Mouse (Mus musculus) macrophage (primary cell): ENCODE results near the gene Zbtb34. TPM values are rescaled to one million over a fixed set of nuclear protein-coding genes. Genes with fewer than 3 reads are reported as not detected.

Experiments used
- H3K27ac ChIP-seq: fragments of 350-480 bp; formaldehyde crosslinking; 2 replicates; pipeline ENCODE4 v1.9.0; 2021
- H3K36me3 ChIP-seq: fragments of 350-480 bp; formaldehyde crosslinking; 2 replicates; pipeline ENCODE4 v1.9.0; 2021; ENCODE audit errors: inconsistent target
- H3K4me3 ChIP-seq: fragments of 350-480 bp; formaldehyde crosslinking; 2 replicates; pipeline ENCODE4 v1.9.0; 2021; ENCODE audit errors: inconsistent target
- H3K79me2 ChIP-seq: fragments of 350-480 bp; formaldehyde crosslinking; 2 replicates; pipeline ENCODE4 v1.9.0; 2021; ENCODE audit errors: inconsistent target
- WGBS: methylation state at CpG from one replicate; pipeline ENCODE4 v1.1.7; 2026; ENCODE audit warnings: inconsistent platforms; ENCODE audit not compliant: missing documents; 5-methylcytosine and 5-hydroxymethylcytosine counted together
- polyA plus RNA-seq: library from polyadenylated mRNA; stranded (reverse); fragments of 250-400 nt; gene quantifications from 3 replicates; pipeline ENCODE4 v1.2.4, GENCODE M21; 2018; ENCODE audit warnings: inconsistent platforms

The Zbtb34 gene
- polyA plus RNA-seq, 1 experiment from 2014 or later, result 11.3 TPM

DNA sequence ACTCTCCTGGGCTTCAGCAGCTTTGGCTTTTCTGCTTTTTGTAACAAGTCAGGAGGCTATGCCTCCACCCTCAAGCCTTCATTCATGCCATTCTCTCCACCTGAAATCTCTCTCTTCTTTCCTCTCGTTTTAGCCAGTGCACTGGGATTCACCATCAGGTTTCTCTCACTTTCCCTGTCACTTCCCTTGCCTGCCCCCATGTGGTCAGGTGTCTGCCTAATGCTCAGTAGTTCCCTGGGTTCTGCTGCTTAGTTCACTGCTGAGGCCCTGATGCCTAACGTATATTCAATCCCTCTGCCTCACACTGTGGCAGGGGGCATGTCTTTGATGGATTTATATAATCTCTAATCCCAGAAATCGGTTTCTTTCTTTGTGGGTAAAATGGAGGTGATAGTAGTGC lies 29.9 kb downstream of the Zbtb34 start:
- 64% methylated on average over 3 of the region's 3 CpGs for WGBS
- no peaks in the 10 kb centered on the region for H3K36me3 ChIP-seq
- H3K4me3 ChIP-seq, result no peak overlapping the region

DNA sequence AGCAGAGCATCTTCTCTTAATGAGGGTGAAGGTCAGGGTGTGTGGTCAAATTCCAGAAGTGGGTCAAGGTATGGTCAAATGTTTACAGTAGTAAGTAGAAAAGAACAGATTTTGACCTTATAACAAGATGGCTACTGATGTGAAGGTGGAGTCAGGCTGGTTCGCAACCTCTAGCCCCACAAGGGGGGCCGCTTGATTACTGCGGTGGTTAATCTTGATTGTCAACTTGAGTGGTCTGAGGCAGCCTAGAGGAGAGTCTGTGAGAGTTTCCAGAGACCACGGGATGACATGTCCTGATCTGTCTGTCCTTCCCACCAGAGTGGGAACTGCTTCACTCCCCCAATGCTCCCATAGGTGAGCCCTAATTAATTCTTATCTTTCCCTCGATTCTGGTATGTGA lies 30.6 kb downstream of the Zbtb34 start:
- no peaks in the 10 kb centered on the region for H3K36me3 ChIP-seq
- 88% methylated on average over 5 of the region's 5 CpGs for WGBS

More for the DNA sequence above, 29.9 kb downstream of the Zbtb34 start:
- Histone ChIP-seq H3K27ac (no peak overlapping the region), H3K79me2 (no peaks in the 10 kb centered on the region)

DNA sequence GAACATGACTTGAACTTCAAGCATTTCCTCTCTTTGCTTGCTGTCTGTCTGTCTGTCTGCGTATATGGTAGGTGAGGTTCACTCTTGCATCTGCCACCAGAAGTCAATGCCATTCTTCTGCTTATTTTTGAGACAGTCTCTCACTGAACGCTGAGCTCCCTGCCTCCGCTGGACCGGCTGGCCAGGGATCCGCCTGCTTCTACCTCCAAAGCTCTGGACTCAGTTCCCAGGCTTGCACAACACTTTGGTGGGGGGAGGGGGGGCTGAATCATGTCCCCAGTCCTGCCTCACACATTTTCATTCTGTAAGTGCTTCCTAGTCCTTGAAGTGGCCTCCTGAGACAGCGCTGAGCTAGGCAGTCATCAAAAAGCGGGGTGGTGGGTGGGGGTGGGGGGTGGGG lies 32.0 kb downstream of the Zbtb34 start:
- WGBS, result 90% methylated on average over 5 of the region's 7 CpGs

More for the DNA sequence above, 30.6 kb downstream of the Zbtb34 start:
- Histone ChIP-seq H3K27ac (no peak overlapping the region), H3K79me2 (no peaks in the 10 kb centered on the region), H3K4me3 (no peak overlapping the region)

DNA sequence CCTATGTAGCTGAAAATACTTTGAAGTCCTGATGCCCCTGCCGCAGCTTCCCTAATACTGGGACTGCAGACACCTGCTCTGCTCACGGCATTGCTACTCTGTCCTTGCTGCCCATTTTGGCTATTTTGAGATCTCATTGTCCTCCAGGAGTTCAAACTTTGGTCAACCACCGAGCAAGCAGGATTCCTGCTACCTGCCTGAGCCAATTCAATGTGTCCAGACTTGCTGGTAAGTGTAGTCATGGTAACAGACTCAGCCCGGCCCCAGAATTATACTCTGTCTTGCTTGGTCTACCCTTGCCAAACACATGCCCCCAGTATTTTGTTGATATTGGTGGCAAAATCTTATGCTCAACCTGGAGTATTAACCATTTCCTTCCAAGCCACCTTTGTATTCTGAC lies 34.1 kb downstream of the Zbtb34 start:
- 92% methylated on average over 4 of the region's 4 CpGs for WGBS
- Histone ChIP-seq H3K27ac (no peak overlapping the region), H3K36me3 (no peaks in the 10 kb centered on the region), H3K79me2 (no peaks in the 10 kb centered on the region), H3K4me3 (no peak overlapping the region)

More for the DNA sequence above, 32.0 kb downstream of the Zbtb34 start:
- no peaks in the 10 kb centered on the region for H3K79me2 ChIP-seq
- H3K4me3 ChIP-seq, result no peak overlapping the region
- no peaks in the 10 kb centered on the region for H3K36me3 ChIP-seq
- no peak overlapping the region for H3K27ac ChIP-seq

DNA sequence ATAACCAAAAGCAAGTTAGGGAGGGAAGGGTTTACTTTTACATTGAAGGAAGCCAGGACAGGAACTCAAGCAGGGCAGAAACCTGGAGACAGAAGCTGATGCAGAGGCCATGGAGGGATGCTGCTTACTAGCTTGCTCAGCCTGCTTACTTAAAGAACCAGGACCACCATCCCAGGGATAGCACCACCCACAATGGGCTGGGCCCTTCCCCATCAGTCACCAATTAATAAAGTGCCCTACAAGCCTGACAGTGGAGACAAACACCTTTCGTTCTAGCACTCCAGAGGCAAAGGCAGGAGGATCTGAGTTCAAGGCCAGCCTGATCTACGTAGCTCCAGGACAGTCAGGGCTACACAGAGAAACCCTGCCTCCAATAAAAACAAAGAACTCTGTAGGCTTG lies 36.1 kb downstream of the Zbtb34 start:
- Histone ChIP-seq H3K4me3 (no peak overlapping the region), H3K36me3 (no peaks in the 10 kb centered on the region), H3K79me2 (no peaks in the 10 kb centered on the region), H3K27ac (no peak overlapping the region)
- WGBS, result 94% methylated on average over 2 of the region's 2 CpGs

DNA sequence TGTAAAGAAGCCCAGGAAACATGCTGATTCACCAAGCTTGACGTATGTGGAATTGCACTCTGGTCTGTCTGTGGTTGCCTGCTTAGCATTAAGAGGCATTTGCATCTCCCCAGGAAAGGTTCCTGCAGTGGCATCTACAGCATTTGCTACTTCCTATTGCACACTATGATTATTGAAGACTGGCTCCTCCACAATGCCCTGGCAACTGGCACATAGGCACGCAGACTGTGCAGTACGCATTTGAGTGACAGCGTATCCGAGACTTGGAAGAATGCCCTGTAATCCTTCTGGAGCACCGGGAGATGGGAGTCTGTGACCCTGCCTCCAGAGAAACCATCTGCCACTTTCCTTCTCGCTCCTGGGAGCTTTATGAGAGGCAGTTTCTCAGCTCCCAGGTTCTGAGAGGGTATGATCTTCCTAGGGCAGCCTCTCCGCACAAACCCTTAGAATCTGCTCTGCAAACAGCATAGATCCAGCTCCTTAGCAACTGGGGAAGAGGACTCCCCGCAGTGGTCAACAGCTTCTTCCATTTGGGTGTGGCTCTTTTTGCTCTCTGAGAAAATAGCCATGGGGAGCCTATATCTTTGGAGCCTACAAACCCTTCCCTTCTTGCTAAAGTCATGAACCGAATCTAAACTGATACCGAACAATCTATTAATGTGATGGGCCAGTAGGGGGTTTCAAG lies 37.0 kb downstream of the Zbtb34 start:
- WGBS, result 90% methylated on average over 11 of the region's 11 CpGs
- Histone ChIP-seq H3K27ac (no peak overlapping the region), H3K36me3 (no peaks in the 10 kb centered on the region), H3K79me2 (no peaks in the 10 kb centered on the region), H3K4me3 (no peak overlapping the region)

DNA sequence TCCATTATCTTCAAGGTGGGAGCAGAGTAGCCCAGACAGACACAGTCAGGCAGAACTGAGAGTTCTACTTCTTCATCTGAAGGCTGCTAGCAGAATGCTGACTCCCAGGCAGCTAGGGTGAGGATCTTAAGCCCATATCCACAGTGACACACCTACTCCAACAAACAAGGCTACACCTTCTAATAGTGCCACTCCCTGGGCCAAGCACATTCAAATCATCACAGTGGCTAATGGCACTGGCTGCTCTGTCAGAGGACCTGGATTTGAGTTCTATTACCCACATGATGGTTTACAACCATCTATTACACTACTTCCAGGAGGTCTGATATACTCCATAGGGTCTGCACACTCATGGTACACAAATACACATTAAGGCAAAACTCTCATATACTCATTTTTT lies 38.1 kb downstream of the Zbtb34 start:
- Histone ChIP-seq H3K79me2 (no peaks in the 10 kb centered on the region), H3K4me3 (no peak overlapping the region), H3K36me3 (no peaks in the 10 kb centered on the region), H3K27ac (no peak overlapping the region)

DNA sequence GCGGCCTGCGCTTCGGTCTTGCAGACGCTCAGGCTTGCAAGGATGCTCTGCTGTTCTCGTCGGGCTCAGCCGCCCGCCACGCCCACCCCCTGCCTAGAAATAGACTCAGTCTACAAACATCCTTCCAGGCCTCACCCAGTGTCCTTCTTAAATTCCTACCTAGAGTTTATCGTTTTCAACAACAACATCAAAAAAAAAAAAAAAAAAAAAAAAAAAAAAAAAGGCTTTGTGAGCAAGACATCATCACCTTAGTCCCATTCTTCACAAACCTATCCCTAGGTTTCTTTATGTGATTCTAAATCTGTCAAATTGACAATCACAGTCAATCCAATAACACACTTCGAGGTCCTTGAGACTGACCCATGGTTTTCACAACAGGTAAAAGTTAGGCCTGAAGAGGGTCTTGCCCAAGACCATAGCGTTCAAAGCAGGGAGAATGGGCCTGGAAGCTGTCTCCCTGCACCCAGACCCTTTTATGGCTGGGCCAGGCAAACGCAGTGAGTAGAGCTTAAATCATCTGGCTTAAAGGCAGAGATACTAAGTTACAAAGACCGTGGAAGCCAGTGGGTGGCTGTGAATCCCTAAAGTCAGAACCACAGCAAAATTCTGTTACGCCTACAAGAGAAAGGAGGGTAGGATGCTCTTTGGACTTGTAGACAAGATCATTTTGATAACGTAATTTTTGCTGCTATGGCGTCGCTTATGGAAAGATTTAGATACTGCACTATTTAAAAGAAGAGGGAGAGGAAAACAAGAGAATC lies 59.3 kb downstream of the Zbtb34 start:
- 36% methylated on average over 17 of the region's 18 CpGs for WGBS
- H3K4me3 ChIP-seq, result no peak overlapping the region
- no peaks in the 10 kb centered on the region for H3K79me2 ChIP-seq
- no peaks in the 10 kb centered on the region for H3K36me3 ChIP-seq
- H3K27ac ChIP-seq, result no peak overlapping the region

DNA sequence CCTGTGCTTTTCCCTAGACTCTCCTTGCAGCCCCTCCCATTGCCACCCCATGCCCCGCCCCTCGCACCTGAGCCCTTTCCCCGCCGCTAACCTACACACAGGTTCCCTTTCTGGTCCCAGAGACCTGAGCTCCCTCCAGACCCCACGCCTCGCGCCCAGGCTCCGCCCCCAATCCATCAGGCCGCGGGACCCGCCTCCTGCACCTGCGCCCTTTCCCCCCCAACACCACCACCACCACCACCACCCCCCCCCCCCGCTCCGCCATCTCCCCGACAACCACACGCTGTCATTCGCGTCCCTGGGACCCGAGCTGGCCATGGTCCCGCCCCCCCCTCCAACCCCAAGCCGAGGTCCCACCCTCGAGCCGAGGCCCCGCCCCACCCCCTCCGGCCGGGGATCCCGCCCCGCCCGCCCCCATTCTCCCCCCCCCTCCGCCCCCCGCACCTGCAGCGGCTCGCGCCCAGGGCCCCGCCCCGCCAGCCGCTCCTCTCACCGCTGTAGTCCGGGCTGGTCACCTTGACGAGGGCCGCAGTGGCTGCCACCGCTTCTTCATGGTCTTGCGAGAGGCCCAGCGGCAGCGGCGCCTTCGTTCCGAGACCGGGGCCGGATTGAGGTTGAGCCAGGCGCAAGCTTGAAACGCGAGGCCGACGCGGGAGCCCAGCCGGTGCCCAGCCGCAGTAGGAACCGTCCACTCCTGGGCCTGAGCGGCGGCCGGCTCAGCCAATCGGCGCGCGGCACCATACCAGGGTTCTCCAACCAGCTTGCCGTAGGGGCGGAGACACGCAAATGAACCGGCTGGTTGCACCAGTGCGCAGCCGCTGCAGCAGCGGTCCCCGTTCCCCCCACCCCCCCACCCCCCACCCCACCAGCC lies 60.1 kb downstream of the Zbtb34 start, which contains the start of gene Ralgps1:
Gene Ralgps1 (minus strand): TSS at position 710 of the 871 bp plus-strand sequence.
- H3K4me3 ChIP-seq, result peak within 1 kb of the TSS; percentile 30
- H3K27ac ChIP-seq, result no peak within 1 kb of the TSS
- WGBS, result under 1% methylated on average over 45 of the region's 74 CpGs
- no peaks in the 10 kb centered on the region for H3K79me2 ChIP-seq
- H3K36me3 ChIP-seq, result no peaks in the 10 kb centered on the region

DNA sequence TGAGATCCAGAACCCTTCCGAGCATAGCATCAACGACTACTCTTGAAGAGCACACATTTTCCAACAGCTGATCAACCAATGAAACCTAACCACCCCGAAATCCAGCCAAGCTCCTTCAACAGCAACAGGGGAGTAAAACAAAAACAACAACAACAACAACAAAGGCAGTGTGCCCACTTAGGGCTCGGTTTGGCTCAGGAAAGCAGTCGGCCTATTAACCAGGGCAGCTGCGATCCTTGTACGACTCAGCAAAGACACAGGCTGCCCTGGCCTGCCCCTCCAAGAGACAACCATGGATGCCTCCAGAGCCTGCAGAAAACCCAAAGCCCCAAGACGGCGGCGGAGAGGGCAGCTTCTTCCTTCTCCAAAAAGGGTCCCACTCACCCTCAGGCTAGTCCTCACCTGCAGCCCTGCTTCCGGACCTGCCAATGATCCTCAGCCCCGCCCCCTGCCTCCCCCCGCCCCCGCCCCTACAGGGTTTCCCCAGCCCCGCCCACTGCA lies 60.8 kb downstream of the Zbtb34 start:
- H3K36me3 ChIP-seq, result no peaks in the 10 kb centered on the region
- no peaks in the 10 kb centered on the region for H3K79me2 ChIP-seq
- H3K4me3 ChIP-seq, result peak overlapping the region; percentile 30
- H3K27ac ChIP-seq, result no peak overlapping the region
- 22% methylated on average over 14 of the region's 15 CpGs for WGBS

DNA sequence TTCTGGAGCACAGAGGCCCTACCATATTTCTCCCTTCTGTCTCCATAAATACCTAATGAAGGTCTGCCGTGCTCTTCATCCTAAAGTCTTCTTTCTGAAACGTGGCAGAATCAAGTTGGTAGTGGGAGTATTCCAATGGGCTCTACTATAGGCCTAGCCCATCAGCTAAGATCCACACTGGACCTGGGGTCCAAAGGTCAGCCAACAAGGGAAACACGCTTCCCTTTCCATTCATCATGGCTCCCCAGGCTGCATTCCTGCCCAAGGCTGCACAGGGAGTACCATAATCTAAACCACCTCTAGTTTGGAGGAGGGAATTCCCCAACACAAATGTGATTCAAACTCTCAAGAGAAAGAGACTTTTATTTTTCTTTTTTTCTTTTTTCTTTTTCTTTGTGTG lies 61.7 kb downstream of the Zbtb34 start:
- H3K27ac ChIP-seq, result no peak overlapping the region
- 93% methylated on average over 3 of the region's 3 CpGs for WGBS

DNA sequence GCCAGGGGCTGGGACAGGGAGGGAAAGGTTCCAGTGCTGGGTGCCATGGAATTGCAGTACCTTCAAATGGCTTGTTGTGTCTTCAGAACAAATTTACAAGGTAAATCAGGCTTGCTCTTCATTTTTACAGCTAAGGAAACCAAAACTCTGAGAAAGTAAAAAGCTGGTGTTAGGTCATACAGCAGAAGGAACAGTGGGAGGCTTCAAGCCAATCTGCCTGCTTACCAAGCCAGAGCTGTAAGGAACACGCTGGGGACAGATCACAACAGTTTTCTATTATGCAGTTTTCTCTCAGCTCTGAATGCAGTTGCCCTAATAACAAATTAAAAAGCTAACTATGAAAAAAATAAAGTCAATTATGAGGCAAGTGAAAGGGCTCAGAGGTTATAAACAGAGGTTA lies 62.6 kb downstream of the Zbtb34 start:
- no peak overlapping the region for H3K4me3 ChIP-seq
- no peaks in the 10 kb centered on the region for H3K79me2 ChIP-seq
- WGBS, result 100% methylated on average over 1 of the region's 1 CpGs
- no peaks in the 10 kb centered on the region for H3K36me3 ChIP-seq
- no peak overlapping the region for H3K27ac ChIP-seq

More for the DNA sequence above, 61.7 kb downstream of the Zbtb34 start:
- no peak overlapping the region for H3K4me3 ChIP-seq
- H3K36me3 ChIP-seq, result no peaks in the 10 kb centered on the region
- H3K79me2 ChIP-seq, result no peaks in the 10 kb centered on the region

DNA sequence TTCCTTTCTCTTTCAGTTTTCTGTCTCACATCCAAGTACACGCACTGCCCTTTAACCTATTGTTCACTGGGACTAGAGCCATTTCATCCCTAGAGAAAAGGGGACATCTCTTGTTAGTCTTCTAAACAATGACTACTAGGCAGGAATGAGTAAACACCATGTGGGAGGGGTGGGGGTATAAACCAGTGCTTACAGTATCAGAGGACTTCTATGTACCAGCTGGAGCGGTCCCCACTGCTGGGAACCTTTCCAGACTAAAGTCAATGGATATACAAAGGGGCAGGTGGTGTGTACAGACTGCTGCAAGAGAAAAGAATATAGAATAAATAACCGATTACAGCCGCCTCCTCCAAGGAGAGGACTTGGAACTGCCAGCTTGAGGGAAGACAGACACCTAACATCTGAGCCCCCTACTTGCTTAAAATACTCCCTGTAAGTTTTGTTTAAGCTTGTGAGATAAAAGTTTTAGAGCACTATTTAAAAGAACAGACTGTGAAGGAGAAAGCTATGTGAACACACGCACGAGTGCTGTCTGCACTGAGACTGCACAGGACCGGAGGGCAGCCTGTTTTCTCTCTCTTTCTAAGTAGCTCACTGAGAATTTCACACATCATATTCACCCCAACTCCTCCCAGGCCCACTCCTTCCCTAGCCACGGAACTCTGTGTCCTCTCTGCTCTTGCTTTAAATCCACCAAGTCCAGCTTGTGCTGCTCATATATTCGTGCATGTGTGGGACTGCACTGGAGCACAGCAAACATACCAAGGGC lies 65.2 kb downstream of the Zbtb34 start:
- 92% methylated on average over 9 of the region's 9 CpGs for WGBS
- Histone ChIP-seq H3K27ac (no peak overlapping the region), H3K36me3 (no peaks in the 10 kb centered on the region), H3K4me3 (no peak overlapping the region), H3K79me2 (no peaks in the 10 kb centered on the region)

DNA sequence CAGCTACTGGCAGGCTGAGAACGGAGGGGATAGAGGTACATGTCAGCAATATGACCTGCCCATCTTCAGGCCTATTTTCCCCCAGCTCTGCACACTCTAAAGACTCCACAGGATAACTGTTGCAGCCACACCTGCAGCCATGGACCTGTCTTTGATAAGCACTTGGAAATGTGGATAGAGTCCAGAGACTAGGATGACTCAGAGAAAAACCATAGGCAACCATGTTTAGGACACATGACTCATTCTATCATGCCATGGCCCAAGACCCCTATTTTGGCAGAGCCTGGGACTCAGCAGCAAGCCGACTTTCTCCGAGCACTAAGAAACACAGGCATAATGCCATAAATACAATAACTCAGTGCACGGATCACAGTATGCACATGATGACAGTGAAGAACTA lies 66.5 kb downstream of the Zbtb34 start:
- WGBS, result 100% methylated on average over 4 of the region's 4 CpGs
- Histone ChIP-seq H3K27ac (no peak overlapping the region), H3K36me3 (no peaks in the 10 kb centered on the region), H3K79me2 (no peaks in the 10 kb centered on the region), H3K4me3 (no peak overlapping the region)
